Comparison of ENCODE assay signal across 7 mouse cellular contexts in the genomic region with DNA sequence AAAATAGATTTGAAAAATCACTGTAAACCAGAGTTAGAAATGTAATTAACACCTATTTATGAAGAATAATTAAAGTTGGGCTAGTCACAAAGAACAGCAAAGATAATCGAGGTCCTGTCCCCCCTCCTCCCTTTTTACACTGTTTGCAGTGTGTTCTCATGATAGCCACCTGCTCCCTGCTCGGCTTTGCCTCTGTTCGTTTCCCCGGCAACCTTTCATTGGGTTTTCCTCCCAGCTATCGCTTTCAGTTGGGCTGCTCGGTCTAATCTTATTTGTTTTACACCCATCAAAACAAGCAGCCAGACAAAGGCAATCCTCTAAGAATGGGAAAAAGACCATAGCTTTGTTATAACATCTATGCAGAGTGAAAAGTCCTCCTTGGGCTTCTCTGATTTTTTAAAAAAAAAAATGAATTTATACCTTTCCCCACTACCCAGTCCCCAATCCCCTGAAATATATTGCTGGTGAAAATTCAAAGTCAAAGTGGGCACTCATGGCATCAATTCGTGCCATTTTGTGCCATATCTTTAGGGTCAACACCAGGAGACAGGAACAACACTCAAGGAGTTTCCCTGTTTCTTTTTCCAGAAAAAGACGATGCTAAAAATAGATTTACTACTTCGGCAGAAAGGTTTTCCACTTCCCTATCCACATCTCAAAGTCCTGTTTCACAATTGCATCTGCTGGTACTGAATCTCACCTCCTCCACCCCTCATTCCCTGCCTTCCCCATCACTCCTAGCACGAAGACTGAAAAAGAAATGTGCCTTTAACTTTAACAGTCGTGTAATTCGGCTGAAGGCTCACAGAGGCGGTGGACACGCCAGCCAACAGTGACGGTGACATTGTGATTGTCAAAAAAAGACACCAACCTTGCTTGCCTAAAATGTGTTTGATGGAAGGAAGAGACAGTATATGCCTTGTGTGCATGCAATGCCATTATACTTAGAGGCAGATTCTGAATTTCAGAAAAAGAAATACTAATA.
DNase-seq lines count a peak whose midpoint lies in the region; ATAC-seq and TF ChIP-seq lines count a peak whose summit lies in the region.

No protein-coding gene starts in this region.

- no peak for TF ChIP-seq CTCF in left cerebral cortex, adult 2 months (IDR thresholded peaks at IDR 0.05)

- WGBS in embryonic facial prominence, embryonic 15.5 days: 28% methylated on average over 15 of the region's 15 CpGs

- peak overlapping the region; percentile 24; the same call in 1 of the 2 replicates for H3K4me2 ChIP-seq in embryonic facial prominence, embryonic 15.5 days (replicated peaks)

- intact Hi-C loops in left cerebral cortex, adult 2 months (cut with DNase I): loop anchor here (2.0 to 10.0 kb wide), 4 partner anchors 65 to 303 kb away; partner anchors contain the start of gene Elavl4

- no peak overlapping the region for H3K27ac ChIP-seq in embryonic facial prominence, embryonic 15.5 days (replicated peaks)
- peak overlapping the region; percentile 96 for H3K27ac ChIP-seq in left cerebral cortex, adult 2 months

- peak; percentile 10 to 33 for DNase-seq in thymus, postnatal 10 days (ENCODE audit: low spot score in 2 of 2)
- no peak for DNase-seq in thymus, adult 18-20 months
- peak; percentile 36 to 41 for DNase-seq in left cerebral cortex, adult 2 months (ENCODE audit: extremely low spot score in 1 of 2, low spot score in 2 of 2)
- DNase-seq in retina, postnatal 1 day: peak; percentile 90
- DNase-seq in c-Kit-positive CD71-positive TER-119-positive erythroid progenitor cells, embryonic 14.5 days (ENCODE audit: low spot score): no peak
- no peak for DNase-seq in kidney, adult 18-20 months

- no peaks in the 10 kb centered on the region for H3K27me3 ChIP-seq in embryonic facial prominence, embryonic 15.5 days

- H3K36me3 ChIP-seq in embryonic facial prominence, embryonic 15.5 days: no peaks in the 10 kb centered on the region

- H3K9me3 ChIP-seq in embryonic facial prominence, embryonic 15.5 days (replicated peaks): no peaks in the 10 kb centered on the region

- no peaks in the 10 kb centered on the region for H3K4me1 ChIP-seq in embryonic facial prominence, embryonic 15.5 days

- no peak overlapping the region; the same call in 1 of the 2 replicates for H3K4me3 ChIP-seq in embryonic facial prominence, embryonic 15.5 days (replicated peaks)
- H3K4me3 ChIP-seq in left cerebral cortex, adult 2 months: peak overlapping the region; percentile 61

- no peak overlapping the region for H3K9ac ChIP-seq in embryonic facial prominence, embryonic 15.5 days

- ATAC-seq in embryonic facial prominence, embryonic 15.5 days (ENCODE audit: insufficient number of reproducible peaks, low FRiP score, low TSS enrichment, low read depth): no peak

Comparison
In these comparisons a context has a peak if more than half of its experiments do, and no peak if none do; other contexts are left out.
1. DNase-seq: peak in thymus, postnatal 10 days (2 of 2), left cerebral cortex, adult 2 months (2 of 2) and retina, postnatal 1 day (single experiment); none in thymus, adult 18-20 months (0 of 2), c-Kit-positive CD71-positive TER-119-positive erythroid progenitor cells, embryonic 14.5 days (single experiment) and kidney, adult 18-20 months (single experiment).